Mouse (Mus musculus) embryonic facial prominence, embryonic 13.5 days (tissue): ENCODE data around the gene Kank4. TPM values are rescaled to one million over a fixed set of nuclear protein-coding genes. Genes with fewer than 3 reads are reported as not detected.

Experiments
- ATAC-seq: fragments of 200-750 bp; cut with Nextera tagmentation; 2 replicates; pipeline ENCODE4 v1.8.0; 2017; ENCODE audit warnings: low read depth; ENCODE audit not compliant: insufficient number of reproducible peaks, insufficient read depth, low FRiP score, low TSS enrichment
- H3K27ac ChIP-seq: fragments of 300-500 bp; sonication (generic); 2 replicates; pipeline ENCODE4 v1.5.1; 2015; ENCODE audit warnings: moderate library complexity, mild to moderate bottlenecking, inconsistent platforms
- H3K27me3 ChIP-seq: fragments of 300-500 bp; sonication (generic); 2 replicates; pipeline ENCODE4 v1.6.1; 2015; ENCODE audit warnings: mild to moderate bottlenecking, inconsistent platforms
- H3K36me3 ChIP-seq: fragments of 300-500 bp; sonication (generic); 2 replicates; pipeline ENCODE4 v1.6.1; 2015; ENCODE audit warnings: mild to moderate bottlenecking, inconsistent platforms
- H3K4me1 ChIP-seq: fragments of 300-500 bp; sonication (generic); 2 replicates; pipeline ENCODE4 v1.6.1; 2015; ENCODE audit warnings: inconsistent platforms
- H3K4me2 ChIP-seq: fragments of 300-500 bp; sonication (generic); 2 replicates; pipeline ENCODE4 v1.6.1; 2015; ENCODE audit warnings: moderate library complexity, mild to moderate bottlenecking, inconsistent platforms
- H3K4me3 ChIP-seq: fragments of 300-500 bp; sonication (generic); 2 replicates; pipeline ENCODE4 v1.5.1; 2015; ENCODE audit warnings: mild to moderate bottlenecking, inconsistent platforms
- H3K9ac ChIP-seq: fragments of 300-500 bp; sonication (generic); 2 replicates; pipeline ENCODE4 v1.6.1; 2015; ENCODE audit warnings: mild to moderate bottlenecking, inconsistent platforms
- H3K9me3 ChIP-seq: fragments of 300-500 bp; sonication (generic); 2 replicates; pipeline ENCODE4 v1.6.1; 2016; ENCODE audit warnings: inconsistent platforms
- WGBS: fragments of 180-500 bp; shearing (Covaris S2); methylation state at CpG from one replicate; pipeline ENCODE4 v1.1.7; 2015; ENCODE audit warnings: mixed read lengths; 5-methylcytosine and 5-hydroxymethylcytosine counted together
- polyA plus RNA-seq: library from polyadenylated mRNA; unstranded; fragments of >200 nt; fragmentation: Nextera tagmentation; extraction: Ambion mirVana; gene quantifications from 2 replicates; pipeline ENCODE4 v1.2.1, GENCODE M21; 2015

Gene Kank4
- polyA plus RNA-seq, 1 experiment from 2014 or later, result 3.2 TPM

GRCm38 (mm10) chr4:98767134-98768133 is 49.9 kb downstream of the Kank4 start:
- Histone ChIP-seq H3K36me3 (peaks cover 58% of the 10 kb centered on the region), H3K9ac (no peak overlapping the region), H3K4me1 (no peaks in the 10 kb centered on the region), H3K27me3 (no peaks in the 10 kb centered on the region), H3K27ac (no peak overlapping the region), H3K9me3 (no peaks in the 10 kb centered on the region), H3K4me3 (no peak overlapping the region), H3K4me2 (no peak overlapping the region)
- 79% methylated on average over 14 of the region's 14 CpGs for WGBS
- no peak for ATAC-seq

- Histone ChIP-seq H3K4me1 (peaks cover 12% of the 10 kb centered on the region), H3K36me3 (peaks cover 56% of the 10 kb centered on the region), H3K9ac (no peak overlapping the region), H3K4me3 (no peak overlapping the region), H3K27ac (no peak overlapping the region), H3K4me2 (no peak overlapping the region), H3K9me3 (no peaks in the 10 kb centered on the region), H3K27me3 (no peaks in the 10 kb centered on the region)
- no peak for ATAC-seq
- WGBS, result 89% methylated on average over 3 of the region's 3 CpGs
Observed at GRCm38 (mm10) chr4:98758872-98759518, 58.3 kb downstream of the Kank4 start.

- H3K4me2 ChIP-seq, result no peak overlapping the region
- whole genome bisulfite sequencing, result 54% methylated on average over 4 of the region's 4 CpGs
- no peaks in the 10 kb centered on the region for H3K9me3 ChIP-seq
- no peaks in the 10 kb centered on the region for H3K27me3 ChIP-seq
- ATAC-seq, result no peak
- H3K4me1 ChIP-seq, result peaks cover 12% of the 10 kb centered on the region
- H3K36me3 ChIP-seq, result peaks cover 56% of the 10 kb centered on the region
- H3K4me3 ChIP-seq, result no peak overlapping the region
- H3K9ac ChIP-seq, result no peak overlapping the region
- no peak overlapping the region; the same call in 1 of the 2 replicates for H3K27ac ChIP-seq
Observed at GRCm38 (mm10) chr4:98758012-98758821, 59.1 kb downstream of the Kank4 start.

GRCm38 (mm10) chr4:98756141-98756540 is 61.2 kb downstream of the Kank4 start:
- Histone ChIP-seq H3K36me3 (peaks cover 48% of the 10 kb centered on the region), H3K4me3 (no peak overlapping the region), H3K9ac (no peak overlapping the region), H3K4me2 (no peak overlapping the region), H3K4me1 (peaks cover 12% of the 10 kb centered on the region), H3K9me3 (no peaks in the 10 kb centered on the region), H3K27ac (no peak overlapping the region), H3K27me3 (no peaks in the 10 kb centered on the region)
- ATAC-seq, result no peak
- WGBS, result 28% methylated on average over 11 of the region's 11 CpGs

- H3K27me3 ChIP-seq, result no peaks in the 10 kb centered on the region
- no peak overlapping the region for H3K4me3 ChIP-seq
- no peak overlapping the region for H3K4me2 ChIP-seq
- no peak for ATAC-seq
- H3K36me3 ChIP-seq, result peaks cover 32% of the 10 kb centered on the region
- H3K9me3 ChIP-seq, result no peaks in the 10 kb centered on the region
- H3K4me1 ChIP-seq, result peaks cover 12% of the 10 kb centered on the region
- no peak overlapping the region for H3K9ac ChIP-seq
- H3K27ac ChIP-seq, result no peak overlapping the region
- WGBS, result 79% methylated on average over 4 of the region's 4 CpGs
Observed at GRCm38 (mm10) chr4:98754456-98754855, 62.9 kb downstream of the Kank4 start.

GRCm38 (mm10) chr4:98743906-98744210 is 73.5 kb downstream of the Kank4 start:
- H3K36me3 ChIP-seq, result no peaks in the 10 kb centered on the region
- H3K27ac ChIP-seq, result peak overlapping the region; percentile 48
- no peak overlapping the region for H3K4me3 ChIP-seq
- H3K4me1 ChIP-seq, result peaks cover 13% of the 10 kb centered on the region
- H3K27me3 ChIP-seq, result no peaks in the 10 kb centered on the region
- ATAC-seq, result no peak
- 21% methylated on average over 7 of the region's 7 CpGs for WGBS
- H3K9me3 ChIP-seq, result no peaks in the 10 kb centered on the region
- H3K9ac ChIP-seq, result no peak overlapping the region
- no peak overlapping the region for H3K4me2 ChIP-seq

GRCm38 (mm10) chr4:98743209-98743905 is 74.0 kb downstream of the Kank4 start:
- no peak for ATAC-seq
- Histone ChIP-seq H3K4me1 (peaks cover 13% of the 10 kb centered on the region), H3K9ac (no peak overlapping the region), H3K36me3 (no peaks in the 10 kb centered on the region), H3K4me3 (no peak overlapping the region), H3K4me2 (no peak overlapping the region), H3K27me3 (no peaks in the 10 kb centered on the region), H3K27ac (peak overlapping the region; percentile 48), H3K9me3 (no peaks in the 10 kb centered on the region)
- WGBS, result 48% methylated on average over 3 of the region's 3 CpGs

- WGBS, result 28% methylated on average over 2 of the region's 2 CpGs
- H3K4me2 ChIP-seq, result no peak overlapping the region
- peaks cover 13% of the 10 kb centered on the region for H3K4me1 ChIP-seq
- H3K4me3 ChIP-seq, result no peak overlapping the region
- no peaks in the 10 kb centered on the region for H3K36me3 ChIP-seq
- no peak overlapping the region for H3K27ac ChIP-seq
- H3K9ac ChIP-seq, result no peak overlapping the region
- no peak for ATAC-seq
- no peaks in the 10 kb centered on the region for H3K27me3 ChIP-seq
- H3K9me3 ChIP-seq, result no peaks in the 10 kb centered on the region
Observed at GRCm38 (mm10) chr4:98739753-98740152, 77.6 kb downstream of the Kank4 start.

GRCm38 (mm10) chr4:98733660-98734059 is 83.7 kb downstream of the Kank4 start:
- Histone ChIP-seq H3K4me1 (no peaks in the 10 kb centered on the region), H3K4me2 (no peak overlapping the region), H3K4me3 (no peak overlapping the region), H3K36me3 (no peaks in the 10 kb centered on the region), H3K27me3 (peaks cover 3% of the 10 kb centered on the region), H3K9ac (no peak overlapping the region), H3K27ac (no peak overlapping the region), H3K9me3 (no peaks in the 10 kb centered on the region)
- ATAC-seq, result no peak
- WGBS, result 93% methylated on average over 16 of the region's 16 CpGs

GRCm38 (mm10) chr4:98728716-98729115 is 88.6 kb downstream of the Kank4 start:
- H3K9ac ChIP-seq, result no peak overlapping the region
- no peaks in the 10 kb centered on the region for H3K9me3 ChIP-seq
- ATAC-seq, result no peak
- H3K36me3 ChIP-seq, result no peaks in the 10 kb centered on the region
- peaks cover 27% of the 10 kb centered on the region for H3K27me3 ChIP-seq
- no peak overlapping the region for H3K4me3 ChIP-seq
- peaks cover 19% of the 10 kb centered on the region for H3K4me1 ChIP-seq
- no peak overlapping the region for H3K4me2 ChIP-seq
- WGBS, result 63% methylated on average over 7 of the region's 7 CpGs
- no peak overlapping the region for H3K27ac ChIP-seq

- no peak overlapping the region for H3K9ac ChIP-seq
- H3K36me3 ChIP-seq, result no peaks in the 10 kb centered on the region
- peak overlapping the region; percentile 86 for H3K4me2 ChIP-seq
- H3K27me3 ChIP-seq, result peaks cover 27% of the 10 kb centered on the region
- peaks cover 19% of the 10 kb centered on the region for H3K4me1 ChIP-seq
- ATAC-seq, result no peak
- 2% methylated on average over 10 of the region's 10 CpGs for WGBS
- peak overlapping the region; percentile 42 for H3K4me3 ChIP-seq
- H3K9me3 ChIP-seq, result no peaks in the 10 kb centered on the region
- H3K27ac ChIP-seq, result no peak overlapping the region
Observed at GRCm38 (mm10) chr4:98727959-98728347, 89.4 kb downstream of the Kank4 start.
